Mouse (Mus musculus) MEL (cell line): ENCODE results near the gene Rcsd1. TPM values are rescaled to one million over a fixed set of nuclear protein-coding genes. Genes with fewer than 3 reads are reported as not detected.

ENCODE experiments used
- DNase-seq: peaks from one replicate; pipeline ENCODE4 v3.0.0; 2011; ENCODE audit warnings: low read depth, low spot score
- H3K27ac ChIP-seq: 2 replicates; pipeline ENCODE4 v1.5.1; 2012; ENCODE audit warnings: low read depth, mild to moderate bottlenecking, control low read depth, low read length, moderate library complexity; ENCODE audit not compliant: control insufficient read depth
- H3K27me3 ChIP-seq, 2 experiments: fragments of 150-350 bp in 1 of 2; sonication (generic) in 1 of 2; 2 replicates each; pipeline ENCODE4 v1.6.1; 2012; ENCODE audit warnings: low read length in 2 of 2, mild to moderate bottlenecking in 2 of 2, improper control_type of control experiment in 1 of 2, moderate library complexity in 1 of 2; ENCODE audit not compliant: insufficient read depth in 2 of 2, control insufficient read depth in 1 of 2
- H3K36me3 ChIP-seq, 2 experiments: 2 replicates each; pipeline ENCODE4 v1.6.1; 2012 to 2014; ENCODE audit warnings: low read length in 2 of 2, improper control_type of control experiment in 1 of 2, inconsistent platforms in 1 of 2, mild to moderate bottlenecking in 1 of 2; ENCODE audit not compliant: insufficient read depth in 2 of 2, control insufficient read depth in 1 of 2
- H3K4me1 ChIP-seq, 2 experiments: fragments of 150-350 bp in 1 of 2; sonication (generic) in 1 of 2; 2 replicates each; pipeline ENCODE4 v1.6.1; 2012; ENCODE audit warnings: low read length in 2 of 2, improper control_type of control experiment in 1 of 2, mild to moderate bottlenecking in 1 of 2; ENCODE audit not compliant: insufficient read depth in 2 of 2, control insufficient read depth in 1 of 2
- H3K4me3 ChIP-seq, 2 experiments: fragments of 150-350 bp in 1 of 2; sonication (generic) in 1 of 2; 2 replicates each; pipeline ENCODE4 v1.5.1; 2012; ENCODE audit warnings: low read depth in 2 of 2, low read length in 2 of 2, mild to moderate bottlenecking in 2 of 2, moderate library complexity in 2 of 2, control low read depth in 1 of 2, improper control_type of control experiment in 1 of 2; ENCODE audit not compliant: control insufficient read depth in 1 of 2, insufficient read depth in 1 of 2
- H3K79me2 ChIP-seq: 2 replicates; pipeline ENCODE4 v1.6.1; 2012; ENCODE audit warnings: mild to moderate bottlenecking, low read length, moderate library complexity; ENCODE audit not compliant: control insufficient read depth, poor library complexity, insufficient read depth
- H3K9ac ChIP-seq: 2 replicates; pipeline ENCODE4 v1.6.1; 2012; ENCODE audit warnings: low read depth, mild to moderate bottlenecking, control low read depth, low read length, moderate library complexity; ENCODE audit not compliant: control insufficient read depth, poor library complexity, severe bottlenecking
- H3K9me3 ChIP-seq: fragments of 150-350 bp; sonication (generic); replicated peaks from 2 replicates; pipeline ENCODE4 v1.6.1; 2012; ENCODE audit warnings: mild to moderate bottlenecking, low read length, improper control_type of control experiment, moderate library complexity; ENCODE audit not compliant: insufficient read depth
- BHLHE40 ChIP-seq: IDR thresholded peaks from 2 replicates; pipeline ENCODE4 v1.6.1; 2012; ENCODE audit warnings: low read depth, mild to moderate bottlenecking, inconsistent platforms, low read length, improper control_type of control experiment, borderline replicate concordance
- CTCF ChIP-seq, 3 experiments: IDR thresholded peaks in 2 of 3; conservative IDR thresholded peaks in 1 of 3; 2 replicates each; pipeline ENCODE4 v1.5.1; 2011 to 2012; ENCODE audit warnings: low read length in 3 of 3, low read depth in 2 of 3, mild to moderate bottlenecking in 2 of 3, improper control_type of control experiment in 1 of 3, inconsistent platforms in 1 of 3, mixed read lengths in 1 of 3, moderate library complexity in 1 of 3; ENCODE audit not compliant: control insufficient read depth in 1 of 3, insufficient read depth in 1 of 3, poor library complexity in 1 of 3, severe bottlenecking in 1 of 3
- E2F4 ChIP-seq: IDR thresholded peaks from 2 replicates; pipeline ENCODE4 v1.6.1; 2011; ENCODE audit warnings: low read depth, low read length, improper control_type of control experiment, borderline replicate concordance
- JUND ChIP-seq: IDR thresholded peaks from 2 replicates; pipeline ENCODE4 v1.6.1; 2011; ENCODE audit warnings: low read depth, mild to moderate bottlenecking, improper control_type of control experiment, low read length
- MAZ ChIP-seq: IDR thresholded peaks from 2 replicates; pipeline ENCODE4 v1.6.1; 2012; ENCODE audit warnings: low read depth, mild to moderate bottlenecking, inconsistent platforms, low read length, improper control_type of control experiment
- MXI1 ChIP-seq: IDR thresholded peaks from 2 replicates; pipeline ENCODE4 v1.6.1; 2011; ENCODE audit warnings: mild to moderate bottlenecking, low read depth, low read length, improper control_type of control experiment
- MYB ChIP-seq: IDR thresholded peaks from 2 replicates; pipeline ENCODE4 v1.6.1; 2011; ENCODE audit warnings: mild to moderate bottlenecking, low read depth, low read length, improper control_type of control experiment
- NELFE ChIP-seq: IDR thresholded peaks from 2 replicates; pipeline ENCODE4 v1.6.1; 2011; ENCODE audit warnings: low read depth, low read length, improper control_type of control experiment
- POLR2AphosphoS5 ChIP-seq: IDR thresholded peaks from 2 replicates; pipeline ENCODE4 v1.6.1; 2012; ENCODE audit warnings: low read depth, borderline replicate concordance, mild to moderate bottlenecking, inconsistent platforms, low read length, moderate library complexity, mixed read lengths
- RAD21 ChIP-seq: IDR thresholded peaks from 2 replicates; pipeline ENCODE4 v1.6.1; 2011; ENCODE audit warnings: mild to moderate bottlenecking, low read depth, low read length, improper control_type of control experiment
- SMC3 ChIP-seq: IDR thresholded peaks from 2 replicates; pipeline ENCODE4 v1.6.1; 2011; ENCODE audit warnings: low read depth, low read length, improper control_type of control experiment
- TAL1 ChIP-seq: IDR thresholded peaks from 2 replicates; pipeline ENCODE4 v1.6.1; 2012; ENCODE audit warnings: mild to moderate bottlenecking, inconsistent platforms, low read length, moderate library complexity, mixed read lengths
- TCF12 ChIP-seq: IDR thresholded peaks from 2 replicates; pipeline ENCODE4 v1.6.1; 2014; ENCODE audit warnings: low read depth, mild to moderate bottlenecking, inconsistent platforms, low read length, improper control_type of control experiment, moderate library complexity
- ZKSCAN1 ChIP-seq: IDR thresholded peaks from 2 replicates; pipeline ENCODE4 v1.6.1; 2012; ENCODE audit warnings: low read depth, mild to moderate bottlenecking, inconsistent platforms, low read length, improper control_type of control experiment, moderate library complexity
- polyA plus RNA-seq, 2 experiments: library from polyadenylated mRNA; stranded (reverse) in 1 of 2; unstranded in 1 of 2; fragments of >175 nt in 1 of 2; fragments of >200 nt in 1 of 2; gene quantifications; 2 replicates each; pipeline versions ENCODE4 v1.2.1 to v1.2.4; 2012; ENCODE audit warnings: low replicate concordance in 2 of 2, low read depth in 1 of 2; ENCODE audit not compliant: insufficient read length in 2 of 2, insufficient read depth in 1 of 2, missing spikeins in 1 of 2
- total RNA-seq: library from RNA; depleted of rRNA; stranded (reverse); fragments of 300-350 nt; gene quantifications from 2 replicates; pipeline ENCODE4 v1.2.3, GENCODE M21; 2012

Rcsd1 gene
- total and polyA plus RNA-seq, 3 experiments, result 19.0 to 38.0 TPM; not detected in 1

- H3K79me2 ChIP-seq, result no peaks in the 10 kb centered on the region
- peaks cover 0 to 2% of the 10 kb centered on the region in 2 experiments; a peak in 1 of 4 replicates for H3K4me1 ChIP-seq
- H3K36me3 ChIP-seq, result no peaks in the 10 kb centered on the region; a peak in 1 of 4 replicates
- H3K9ac ChIP-seq, result no peak overlapping the region
- no peaks in the 10 kb centered on the region for H3K9me3 ChIP-seq
- no peak overlapping the region for H3K4me3 ChIP-seq
- TF ChIP-seq CTCF (IDR thresholded peaks at IDR 0.05 in 2 of 3, conservative IDR thresholded peaks at IDR 0.05 in 1 of 3; ENCODE audit: control insufficient read depth in 1 of 3, insufficient read depth in 1 of 3, low read depth in 2 of 3, low read length in 3 of 3, poor library complexity in 1 of 3, severe bottlenecking in 1 of 3), result 0 out of 6 replicates have a peak, but pooled peaks of 1 of the 3 experiments have one; percentile 2
- no peak for TF ChIP-seq ZKSCAN1
- no peak for DNase-seq
- no peak overlapping the region for H3K27ac ChIP-seq
- H3K27me3 ChIP-seq, result no peaks in the 10 kb centered on the region
Measured at GRCm38 (mm10) chr1:165679618-165679997, 29.9 kb downstream of the Rcsd1 start.

- Histone ChIP-seq H3K9ac (no peak overlapping the region), H3K27ac (no peak overlapping the region), H3K4me3 (no peak overlapping the region), H3K27me3 (no peaks in the 10 kb centered on the region), H3K4me1 (peaks cover 0 to 2% of the 10 kb centered on the region in 2 experiments; a peak in 1 of 4 replicates)
- DNase-seq, result peak; percentile 54
- TF ChIP-seq CTCF (IDR thresholded peaks at IDR 0.05 in 2 of 3, conservative IDR thresholded peaks at IDR 0.05 in 1 of 3; ENCODE audit: control insufficient read depth in 1 of 3, insufficient read depth in 1 of 3, low read depth in 2 of 3, low read length in 3 of 3, poor library complexity in 1 of 3, severe bottlenecking in 1 of 3), result peak; percentile 39 to 72 (median 55)
- peak; percentile 34 for TF ChIP-seq SMC3
- no peak for TF ChIP-seq NELFE
- 0 out of 2 replicates have a peak, but pooled peaks have one; percentile 2 for TF ChIP-seq RAD21
- TF ChIP-seq, all 39 proteins: peak for 3
- Histone ChIP-seq H3K79me2 (no peaks in the 10 kb centered on the region), H3K36me3 (no peaks in the 10 kb centered on the region; a peak in 1 of 4 replicates), H3K9me3 (no peaks in the 10 kb centered on the region)
Measured at GRCm38 (mm10) chr1:165678861-165679617, 30.5 kb downstream of the Rcsd1 start.

- Histone ChIP-seq H3K27me3 (no peaks in the 10 kb centered on the region), H3K36me3 (no peaks in the 10 kb centered on the region; a peak in 1 of 4 replicates), H3K79me2 (no peaks in the 10 kb centered on the region), H3K4me1 (peaks cover 0 to 2% of the 10 kb centered on the region in 2 experiments; a peak in 1 of 4 replicates), H3K9ac (no peak overlapping the region), H3K9me3 (no peaks in the 10 kb centered on the region), H3K4me3 (no peak overlapping the region), H3K27ac (no peak overlapping the region)
- TF ChIP-seq MAZ (no peak), SMC3 (no peak), E2F4 (no peak), TCF12 (no peak), BHLHE40 (no peak), POLR2AphosphoS5 (no peak), MXI1 (no peak), MYB (no peak), JUND (no peak), TAL1 (no peak)
- DNase-seq, result no peak
Measured at GRCm38 (mm10) chr1:165677558-165677957, 32.0 kb downstream of the Rcsd1 start.
